Mouse (Mus musculus) liver, embryonic 14 days (tissue): ENCODE measurements around the gene Ank2. TPM values are rescaled to one million over a fixed set of nuclear protein-coding genes. Genes with fewer than 3 reads are reported as not detected.

Source experiments
- polyA plus RNA-seq: library from polyadenylated mRNA; depleted of rRNA; stranded (reverse); fragments of >200 nt; gene quantifications from 2 replicates; pipeline ENCODE4 v1.2.3, GENCODE M21; 2012; rRNA removed

Ank2 gene
- 5.4 and 6.2 TPM in 2 replicates for polyA plus RNA-seq

DNA sequence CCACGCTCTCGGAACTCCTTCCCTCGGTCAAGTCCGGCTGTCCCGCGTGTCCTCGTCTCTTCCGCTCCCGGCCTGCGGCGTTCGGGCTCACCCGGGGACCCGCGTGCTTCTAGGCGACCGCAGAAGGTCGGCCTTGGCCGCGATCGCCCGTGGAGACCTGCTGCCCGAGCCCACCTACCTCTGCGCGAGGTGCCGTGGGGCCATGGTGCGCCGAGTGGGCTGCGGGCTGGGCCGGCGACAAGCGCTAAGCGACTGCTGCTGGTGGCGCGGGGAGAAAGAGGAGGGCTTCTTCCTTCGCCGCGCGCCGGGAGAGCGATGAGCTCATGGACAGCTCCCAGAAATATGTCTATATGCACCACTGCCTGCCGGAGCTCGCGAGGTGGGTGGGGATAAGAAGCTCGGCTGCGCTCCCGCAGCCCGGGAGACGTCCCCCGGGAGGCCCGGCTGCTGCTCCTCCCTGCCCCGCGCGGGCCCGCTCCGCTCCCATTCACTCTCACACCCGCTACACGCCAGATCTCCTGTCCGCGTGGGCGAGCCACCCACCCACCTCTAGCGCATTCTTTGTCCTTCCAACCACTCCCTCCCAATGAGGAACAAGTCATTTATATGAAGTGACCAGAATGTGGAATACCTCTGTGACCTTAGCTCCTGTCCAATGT, at the start of gene Ank2:
Gene Ank2, minus strand, starts transcription at position 609 of the 659 bp plus-strand sequence.

Other genes starting within 250 kb of the Ank2 start
- 27.9 and 28.1 TPM in 2 replicates for gene Larp7, start 54.0 kb upstream of the Ank2 start, polyA plus RNA-seq
- 5.2 and 5.4 TPM in 2 replicates for gene Zgrf1, start 54.1 kb upstream of the Ank2 start, polyA plus RNA-seq
- gene Neurog2, start 133.8 kb upstream of the Ank2 start, polyA plus RNA-seq = 0.02 TPM in 2 replicates